Mouse (Mus musculus) cerebellum, adult 2 months (tissue): ENCODE measurements around the gene Cav1.

Experiments
- CTCF ChIP-seq: fragments of 200-500 bp; IDR thresholded peaks from 2 replicates; pipeline ENCODE4 v1.5.1; 2011; ENCODE audit warnings: low read depth, mild to moderate bottlenecking, control low read depth, low read length, moderate library complexity, borderline replicate concordance; ENCODE audit not compliant: insufficient read depth
- POLR2A ChIP-seq: fragments of 200-500 bp; IDR thresholded peaks from 2 replicates; pipeline ENCODE4 v1.6.1; 2011; ENCODE audit warnings: low read length, control low read depth, borderline replicate concordance; ENCODE audit not compliant: insufficient read depth

GRCm38 (mm10) chr6:17266466-17266865 is 39.7 kb upstream of the Cav1 start:
- no peak for TF ChIP-seq POLR2A
- TF ChIP-seq CTCF = no peak
